Mouse (Mus musculus) ES-CJ7 (cell line): ENCODE measurements at regions not wholly inside any gene's neighbourhood (a gene's known extent, or its start where the extent isn't known, plus 50 kb on each side); places are given as distances from the start of the nearest gene placed in this dataset.
"Not testable (repeated sequence)": the region's sequence is repeated elsewhere in the genome, so short reads cannot be mapped to it uniquely, and the experiment has no call there.

ENCODE experiments used
- DNase-seq: peaks from one replicate; pipeline ENCODE4 v3.0.0; 2011; ENCODE audit warnings: low read depth, low spot score

DNA sequence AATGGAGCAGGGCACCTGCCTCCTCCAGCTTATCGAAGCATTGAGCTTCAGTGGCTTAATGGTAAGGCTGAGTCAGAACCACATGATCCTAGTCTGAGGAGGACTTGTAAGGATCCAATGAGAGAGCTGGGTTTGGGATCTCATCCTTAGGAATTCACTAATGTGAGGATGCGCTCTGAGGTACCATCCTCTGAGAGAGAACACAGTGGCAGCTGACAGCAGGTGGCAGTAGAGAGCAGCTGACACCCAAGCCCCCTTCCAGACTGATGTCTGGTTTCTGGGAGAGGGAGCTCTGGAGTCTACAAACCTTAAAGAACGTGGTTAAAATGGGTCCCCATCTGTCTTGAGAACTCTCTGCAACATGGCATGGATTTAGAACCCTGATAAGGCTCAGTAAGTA, 137.8 kb downstream of the B3glct start:
- peak; percentile 75 for DNase-seq

DNA sequence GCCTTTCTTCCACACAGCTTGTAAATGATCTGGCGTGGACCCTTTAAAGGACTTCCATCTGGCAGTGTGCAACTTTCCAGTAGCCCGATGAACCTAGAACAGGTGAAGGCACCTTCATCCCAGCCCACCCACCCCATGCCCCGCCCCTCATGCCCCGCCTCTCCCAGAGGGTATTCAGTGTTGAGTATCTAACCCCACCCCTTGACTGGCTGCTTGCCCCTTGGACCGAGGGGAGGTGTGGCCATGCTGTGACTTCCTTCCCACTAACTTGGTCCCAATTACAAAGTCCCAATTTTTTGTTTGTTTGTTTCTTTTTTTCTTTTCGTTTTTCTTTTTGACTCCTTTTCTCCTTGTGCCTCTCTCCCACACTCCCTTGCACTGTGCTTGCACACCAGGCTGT, 140.8 kb downstream of the B3glct start:
- DNase-seq: peak; percentile 50

- no peak for DNase-seq
Observed at GRCm38 (mm10) chr5:149823821-149824220, 145.8 kb downstream of the B3glct start.

GRCm38 (mm10) chr5:149827599-149827998, 149.6 kb downstream of the B3glct start:
- DNase-seq: peak; percentile 35

DNA sequence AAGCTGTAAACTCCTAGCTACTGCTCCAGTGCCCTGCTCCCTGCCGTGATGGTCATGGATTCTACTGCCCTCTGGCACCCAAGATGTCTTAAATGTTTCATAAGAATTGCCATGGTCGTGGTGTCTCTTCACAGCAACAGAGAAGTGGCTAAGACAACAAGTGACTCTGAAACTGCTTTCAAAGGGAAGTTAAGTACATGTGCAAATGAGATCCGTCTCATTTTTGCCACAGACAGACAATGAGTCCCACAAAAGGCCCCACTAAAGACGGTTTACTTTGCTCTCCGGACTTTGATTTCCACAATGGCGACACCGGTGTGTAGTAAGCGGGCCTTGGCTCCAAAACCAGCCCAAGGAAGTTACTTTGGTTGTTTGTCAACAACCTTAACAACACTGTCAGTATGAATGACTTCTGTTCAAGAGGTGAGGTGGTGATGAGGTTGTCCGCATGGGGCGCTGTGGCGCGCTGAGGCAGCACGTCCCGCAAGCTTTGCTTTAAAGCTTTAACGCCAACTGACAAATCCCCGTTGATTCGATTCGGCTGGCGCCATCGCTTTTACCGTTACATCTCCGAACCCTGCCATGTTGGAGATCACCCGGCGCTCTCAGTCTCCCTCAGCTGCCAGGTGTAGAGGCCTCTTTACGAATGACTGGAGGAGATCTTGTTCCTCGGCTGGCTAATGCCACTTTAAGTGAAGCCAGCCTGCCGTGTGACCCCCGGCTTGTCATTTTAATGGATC, 153.3 kb downstream of the B3glct start:
- peak; percentile 88 for DNase-seq

DNA sequence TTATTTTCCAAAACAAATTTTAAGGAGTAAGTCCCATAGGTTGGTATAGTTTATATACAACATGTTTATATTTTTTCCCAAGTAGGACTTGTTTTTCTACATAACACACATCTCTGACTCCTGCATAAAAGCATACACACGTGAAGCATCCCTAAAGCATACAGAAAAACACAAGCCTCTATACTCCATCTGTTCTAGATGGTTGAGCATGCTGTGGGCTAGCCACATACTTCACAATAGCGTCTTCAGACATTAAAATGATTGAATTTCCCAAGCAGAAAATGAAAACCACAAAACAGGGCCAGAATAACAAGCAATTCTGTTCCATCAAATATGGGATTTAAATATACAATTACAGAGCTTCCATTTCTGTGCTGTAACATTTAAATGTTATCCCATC, 159.3 kb downstream of the B3glct start:
- no peak for DNase-seq

- no peak for DNase-seq
Observed at GRCm38 (mm10) chr5:149842491-149842890, 164.5 kb downstream of the B3glct start.

- DNase-seq: no peak
Observed at GRCm38 (mm10) chr5:149843310-149843709, 165.3 kb downstream of the B3glct start.

DNA sequence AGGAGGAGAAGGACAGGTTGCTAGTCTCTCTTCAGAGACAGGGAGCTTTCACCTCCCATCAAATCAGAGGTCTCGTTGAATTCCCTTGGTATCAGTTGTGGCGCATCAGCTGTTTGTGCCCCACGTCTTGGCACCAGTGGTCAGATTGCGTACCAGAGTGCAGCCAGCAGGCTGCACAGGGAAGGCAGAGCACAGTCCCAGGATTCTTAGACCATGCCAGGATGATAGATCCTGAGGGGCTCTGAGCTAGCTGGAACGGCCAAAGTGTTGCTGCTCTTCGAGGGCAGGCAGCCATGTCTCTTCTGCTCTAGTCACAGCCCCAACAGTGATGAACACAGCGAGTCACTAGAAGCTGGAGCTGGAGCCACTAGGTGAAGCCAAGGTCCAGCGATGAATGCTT, 167.2 kb downstream of the B3glct start:
- no peak for DNase-seq

DNA sequence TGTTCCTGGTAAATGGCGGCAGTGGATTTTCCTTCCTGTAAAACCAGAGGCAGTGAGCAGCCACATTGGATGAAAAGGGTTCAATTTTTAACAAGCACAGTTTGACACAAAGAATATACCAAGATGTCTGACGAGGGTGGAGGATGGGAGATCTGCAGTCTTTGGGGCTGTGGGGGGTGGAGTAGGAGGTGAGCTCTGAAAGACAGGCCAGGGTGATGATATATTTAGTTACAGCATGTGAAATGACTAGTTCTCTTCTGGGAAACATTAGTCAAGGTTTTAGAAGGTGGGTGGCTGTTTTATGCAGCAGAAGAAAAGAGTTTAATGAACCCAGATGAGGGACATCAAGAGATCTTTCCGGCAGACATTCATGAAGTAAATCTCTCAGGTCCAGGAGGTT, 170.0 kb upstream of the Rxfp2 start:
- no peak for DNase-seq

GRCm38 (mm10) chr5:149851011-149851410, 167.5 kb upstream of the Rxfp2 start:
- peak; percentile 80 for DNase-seq

GRCm38 (mm10) chr5:149852516-149852915, 166.0 kb upstream of the Rxfp2 start:
- DNase-seq: no peak

- DNase-seq: peak; percentile 33
Observed at GRCm38 (mm10) chr5:149856101-149856500, 162.4 kb upstream of the Rxfp2 start.

DNA sequence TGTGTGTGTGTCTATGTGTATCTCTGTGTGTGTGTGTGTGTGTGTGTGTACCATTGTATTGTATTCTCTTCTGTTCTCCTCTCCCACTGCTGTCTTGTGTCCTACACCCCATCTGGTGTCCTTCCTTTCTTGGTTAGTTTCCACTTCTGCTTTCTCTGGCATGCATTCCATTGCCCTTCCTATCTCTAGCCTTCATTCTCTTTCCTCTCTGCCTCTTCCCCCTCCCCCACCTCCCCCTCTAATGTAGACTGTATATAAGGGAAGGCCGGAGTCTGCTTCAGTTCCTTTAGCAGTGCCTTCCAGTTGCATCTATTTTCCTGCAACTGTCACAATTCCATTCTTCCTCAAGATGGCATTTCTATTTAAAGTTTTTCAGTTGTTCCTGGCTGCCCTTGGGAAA, 161.5 kb upstream of the Rxfp2 start:
- DNase-seq: no peak

DNA sequence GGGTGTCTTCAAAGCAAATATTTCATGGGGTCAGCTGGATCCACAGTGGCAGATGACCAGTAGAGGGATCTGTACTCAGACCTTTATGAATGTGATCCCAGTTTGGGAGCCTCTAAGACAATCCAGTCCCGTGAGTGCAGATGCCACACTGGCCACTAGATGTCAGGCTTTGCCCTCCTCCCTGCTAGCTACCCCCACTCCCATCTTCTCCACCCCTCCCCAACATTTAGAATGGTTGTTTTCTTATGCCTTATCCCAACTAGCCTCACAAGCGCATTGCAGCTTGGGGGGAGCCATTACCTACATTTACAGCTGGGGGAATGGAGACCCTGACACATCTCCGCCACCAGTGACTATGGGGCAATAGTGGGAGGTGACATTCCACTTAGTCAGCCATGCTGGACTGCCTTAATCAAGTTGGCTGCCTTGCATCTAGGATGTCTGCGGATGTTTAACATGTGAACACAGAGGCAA, 156.9 kb upstream of the Rxfp2 start:
- DNase-seq: peak; percentile 71

DNA sequence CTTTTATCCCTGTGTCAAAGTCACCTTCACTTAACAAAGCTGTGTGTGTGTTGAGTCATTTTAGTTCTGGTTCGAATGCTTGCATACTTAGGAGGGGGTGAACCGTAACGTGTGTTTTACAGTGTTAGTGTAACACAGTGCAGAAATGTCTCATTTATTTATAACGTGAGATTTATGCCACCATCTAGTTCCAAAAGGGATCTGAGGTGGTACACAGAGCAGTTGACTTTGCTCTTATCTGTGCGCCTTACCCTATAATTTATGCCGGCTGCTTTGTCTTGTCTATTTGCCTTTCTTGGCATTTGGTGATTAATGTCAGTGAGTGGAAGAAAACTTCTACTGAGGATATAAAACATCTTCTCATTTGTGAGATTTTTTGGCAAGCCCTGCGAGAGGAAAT, 150.5 kb upstream of the Rxfp2 start:
- no peak for DNase-seq

GRCm38 (mm10) chr5:149869441-149869840, 149.0 kb upstream of the Rxfp2 start:
- DNase-seq: no peak

DNA sequence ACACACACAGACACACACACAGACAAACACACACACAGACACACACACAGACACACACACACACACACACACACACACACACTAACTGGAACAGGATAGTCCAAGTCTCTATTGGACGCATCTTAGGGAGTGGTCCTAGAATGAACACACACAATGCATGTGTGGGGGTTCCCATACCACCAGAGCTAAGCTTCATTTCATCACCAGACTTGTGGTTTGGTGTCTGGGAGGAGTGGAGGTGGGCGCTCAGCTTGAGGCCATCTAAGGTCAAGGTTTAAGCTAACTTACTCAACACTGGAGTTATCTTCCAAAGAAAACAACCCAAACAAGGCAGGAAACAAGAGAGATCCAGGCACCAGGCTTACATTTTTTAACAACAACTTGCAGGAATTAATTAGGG, 147.9 kb upstream of the Rxfp2 start:
- no peak for DNase-seq

DNA sequence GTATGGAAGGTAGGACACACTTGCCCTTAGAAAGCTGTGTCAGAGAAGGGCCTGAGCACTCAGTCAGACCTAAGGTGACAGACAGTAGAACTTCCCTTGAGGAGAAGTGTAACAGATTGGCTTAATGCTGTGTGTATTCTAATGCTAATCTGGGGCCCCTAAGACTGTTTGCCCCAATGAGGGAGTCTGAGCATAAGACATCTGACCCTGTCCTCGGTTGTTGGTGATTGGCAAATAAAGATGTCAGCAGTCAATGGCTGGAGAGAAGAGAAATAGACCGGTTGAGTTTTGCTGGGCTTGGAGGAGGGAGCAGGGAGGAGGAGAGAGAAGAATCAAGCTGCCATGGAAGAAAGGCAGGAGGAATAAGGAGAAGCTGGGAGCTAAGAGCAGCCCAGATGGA, 147.0 kb upstream of the Rxfp2 start:
- DNase-seq: no peak

- peak; percentile 56 for DNase-seq
Observed at GRCm38 (mm10) chr5:149873482-149874002, 144.9 kb upstream of the Rxfp2 start.

- no peak for DNase-seq
Observed at GRCm38 (mm10) chr5:149874342-149874741, 144.1 kb upstream of the Rxfp2 start.

GRCm38 (mm10) chr5:149892453-149892852, 126.0 kb upstream of the Rxfp2 start:
- DNase-seq: not testable (repeated sequence)

GRCm38 (mm10) chr5:149906927-149907326, 111.5 kb upstream of the Rxfp2 start:
- DNase-seq: no peak
